Mouse (Mus musculus) lung, adult 2 months (tissue): ENCODE measurements around the gene A730049H05Rik.

Source experiments
- CTCF ChIP-seq: fragments of 200-500 bp; IDR thresholded peaks from 2 replicates; pipeline ENCODE4 v1.5.1; 2011; ENCODE audit warnings: mild to moderate bottlenecking, low read length, control low read depth; ENCODE audit not compliant: insufficient read depth
- POLR2A ChIP-seq: fragments of 200-500 bp; IDR thresholded peaks from 2 replicates; pipeline ENCODE4 v1.6.1; 2011; ENCODE audit warnings: low read depth, mild to moderate bottlenecking, control low read depth, low read length, borderline replicate concordance; ENCODE audit errors: extremely low read depth

DNA sequence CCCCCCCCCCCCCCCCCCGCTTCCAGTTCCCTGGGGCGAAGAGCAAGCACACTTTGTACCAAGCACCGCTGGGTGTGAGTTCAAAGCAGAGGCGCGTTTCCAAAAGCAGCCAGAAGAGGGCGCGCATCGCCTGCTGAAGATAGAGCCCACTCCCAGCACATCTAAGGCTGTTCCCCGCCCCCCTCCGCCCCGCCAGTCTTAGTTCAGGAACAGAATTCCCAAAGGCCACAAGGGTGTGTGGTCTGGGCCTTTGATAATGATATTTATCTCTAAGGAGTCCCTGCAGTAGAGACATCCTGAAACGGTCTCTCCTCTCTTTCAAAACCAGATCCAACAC lies 28.9 kb upstream of the A730049H05Rik start:
- TF ChIP-seq CTCF (peak; percentile 86), POLR2A (no peak)
